Mouse (Mus musculus): ENCODE results near the gene Trnp1. TPM values are rescaled to one million over a fixed set of nuclear protein-coding genes. Genes with fewer than 3 reads are reported as not detected.

The Trnp1 gene
- total and polyA plus RNA-seq, 2 experiments from 2014 or later, result 2.7 to 9.8 TPM

DNA sequence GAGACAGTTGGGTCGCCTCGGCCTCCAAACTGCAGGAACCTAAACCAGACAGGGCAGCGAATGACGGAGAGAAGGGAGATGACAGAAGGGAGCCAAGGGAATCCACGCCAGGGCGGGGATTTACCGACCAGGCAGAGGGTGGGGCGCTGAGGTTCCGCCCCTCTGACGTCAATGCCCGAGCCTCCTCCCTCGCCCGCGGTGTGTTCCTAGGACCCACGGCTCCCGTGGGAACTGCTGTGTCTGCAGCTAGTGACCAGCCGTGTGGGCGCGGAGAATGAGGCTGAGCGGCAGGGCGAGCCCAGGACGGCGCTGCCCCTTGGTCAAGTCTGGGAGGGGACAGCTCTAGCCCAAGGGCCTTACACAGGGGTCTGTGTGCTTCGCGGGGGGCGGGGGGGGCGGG lies 30.3 kb downstream of the Trnp1 start:
- WGBS, result 1% methylated on average over 27 of the region's 27 CpGs
- DNase-seq (ENCODE audit: low spot score), result peak; percentile 82
- H3K36me3 ChIP-seq (replicated peaks; ENCODE audit: control insufficient read depth, insufficient read depth, low read length), result no peaks in the 10 kb centered on the region
- H3K9ac ChIP-seq (replicated peaks; ENCODE audit: low read depth, low read length), result peak overlapping the region; percentile 41; the same call in 1 of the 2 replicates
- peaks cover 10% of the 10 kb centered on the region for H3K4me1 ChIP-seq (ENCODE audit: control insufficient read depth, insufficient read depth)
- H3K9me3 ChIP-seq (replicated peaks; ENCODE audit: control insufficient read depth, low read length), result peaks cover 5% of the 10 kb centered on the region; the same call in 1 of the 2 replicates
- peak; percentile 87 for ATAC-seq (ENCODE audit: insufficient read depth, low read depth)
- peak overlapping the region; percentile 46 for H3K4me3 ChIP-seq (ENCODE audit: low read depth, low read length)
- TF ChIP-seq CTCF (IDR thresholded peaks at IDR 0.05; ENCODE audit: low read depth) (no peak), EP300 (IDR thresholded peaks at IDR 0.05; ENCODE audit: low read depth) (no peak)
- H3K27me3 ChIP-seq (ENCODE audit: control insufficient read depth, insufficient read depth, low read length), result no peaks in the 10 kb centered on the region
- H3K4me2 ChIP-seq (ENCODE audit: low read depth, low read length), result peak overlapping the region; percentile 68
- H3K27ac ChIP-seq (ENCODE audit: low read depth), result no peak overlapping the region

GRCm38 (mm10) chr4:133463184-133463583 lies 35.2 kb downstream of the Trnp1 start:
- TF ChIP-seq CTCF (IDR thresholded peaks at IDR 0.05; ENCODE audit: low read depth) (no peak), EP300 (IDR thresholded peaks at IDR 0.05; ENCODE audit: low read depth) (no peak)
- DNase-seq (ENCODE audit: low spot score) (peak; percentile 69), ATAC-seq (ENCODE audit: insufficient read depth, low read depth) (peak; percentile 51)
- H3K27me3 ChIP-seq (ENCODE audit: control insufficient read depth, insufficient read depth, low read length), result no peaks in the 10 kb centered on the region
- H3K4me2 ChIP-seq (ENCODE audit: low read depth, low read length), result no peak overlapping the region
- H3K9ac ChIP-seq (replicated peaks; ENCODE audit: low read depth, low read length), result 0 out of 2 replicates have a peak overlapping the region, but pooled peaks have one; percentile 21
- 17% methylated on average over 6 of the region's 6 CpGs for WGBS
- peak overlapping the region; percentile 84 for H3K27ac ChIP-seq (ENCODE audit: low read depth)
- H3K36me3 ChIP-seq (replicated peaks; ENCODE audit: control insufficient read depth, insufficient read depth, low read length), result no peaks in the 10 kb centered on the region
- no peaks in the 10 kb centered on the region for H3K9me3 ChIP-seq (replicated peaks; ENCODE audit: control insufficient read depth, low read length)
- H3K4me3 ChIP-seq (ENCODE audit: low read depth, low read length), result no peak overlapping the region
- H3K4me1 ChIP-seq (ENCODE audit: control insufficient read depth, insufficient read depth), result peaks cover 24% of the 10 kb centered on the region

GRCm38 (mm10) chr4:133461362-133461761 lies 37.0 kb downstream of the Trnp1 start:
- no peak overlapping the region for H3K4me3 ChIP-seq (ENCODE audit: low read depth, low read length)
- no peaks in the 10 kb centered on the region for H3K36me3 ChIP-seq (replicated peaks; ENCODE audit: control insufficient read depth, insufficient read depth, low read length)
- 71% methylated on average over 4 of the region's 4 CpGs for WGBS
- H3K27me3 ChIP-seq (ENCODE audit: control insufficient read depth, insufficient read depth, low read length), result no peaks in the 10 kb centered on the region
- H3K9ac ChIP-seq (replicated peaks; ENCODE audit: low read depth, low read length), result no peak overlapping the region
- TF ChIP-seq EP300 (IDR thresholded peaks at IDR 0.05; ENCODE audit: low read depth) (no peak), CTCF (IDR thresholded peaks at IDR 0.05; ENCODE audit: low read depth) (no peak)
- no peaks in the 10 kb centered on the region for H3K9me3 ChIP-seq (replicated peaks; ENCODE audit: control insufficient read depth, low read length)
- ATAC-seq (ENCODE audit: insufficient read depth, low read depth) (no peak), DNase-seq (ENCODE audit: low spot score) (no peak)
- H3K4me1 ChIP-seq (ENCODE audit: control insufficient read depth, insufficient read depth), result peaks cover 21% of the 10 kb centered on the region
- H3K27ac ChIP-seq (ENCODE audit: low read depth), result no peak overlapping the region
- no peak overlapping the region for H3K4me2 ChIP-seq (ENCODE audit: low read depth, low read length)

- Histone ChIP-seq H3K9me3 (replicated peaks; ENCODE audit: control insufficient read depth, low read length) (no peaks in the 10 kb centered on the region), H3K4me2 (ENCODE audit: low read depth, low read length) (no peak overlapping the region), H3K27me3 (ENCODE audit: control insufficient read depth, insufficient read depth, low read length) (no peaks in the 10 kb centered on the region), H3K27ac (ENCODE audit: low read depth) (no peak overlapping the region), H3K36me3 (replicated peaks; ENCODE audit: control insufficient read depth, insufficient read depth, low read length) (no peaks in the 10 kb centered on the region), H3K9ac (replicated peaks; ENCODE audit: low read depth, low read length) (no peak overlapping the region), H3K4me3 (ENCODE audit: low read depth, low read length) (no peak overlapping the region), H3K4me1 (ENCODE audit: control insufficient read depth, insufficient read depth) (peaks cover 21% of the 10 kb centered on the region)
- TF ChIP-seq CTCF (IDR thresholded peaks at IDR 0.05; ENCODE audit: low read depth) (no peak), EP300 (IDR thresholded peaks at IDR 0.05; ENCODE audit: low read depth) (no peak)
- WGBS, result 61% methylated on average over 5 of the region's 5 CpGs
- no peak for ATAC-seq (ENCODE audit: insufficient read depth, low read depth)
- DNase-seq (ENCODE audit: low spot score), result no peak
Observed at GRCm38 (mm10) chr4:133460796-133461325, 37.5 kb downstream of the Trnp1 start.

GRCm38 (mm10) chr4:133460006-133460405 lies 38.3 kb downstream of the Trnp1 start:
- H3K4me2 ChIP-seq (ENCODE audit: low read depth, low read length), result no peak overlapping the region
- H3K27ac ChIP-seq (ENCODE audit: low read depth), result no peak overlapping the region
- no peak for ATAC-seq (ENCODE audit: insufficient read depth, low read depth)
- peaks cover 21% of the 10 kb centered on the region for H3K4me1 ChIP-seq (ENCODE audit: control insufficient read depth, insufficient read depth)
- DNase-seq (ENCODE audit: low spot score), result no peak
- TF ChIP-seq EP300 (IDR thresholded peaks at IDR 0.05; ENCODE audit: low read depth) (no peak), CTCF (IDR thresholded peaks at IDR 0.05; ENCODE audit: low read depth) (no peak)
- no peak overlapping the region for H3K4me3 ChIP-seq (ENCODE audit: low read depth, low read length)
- WGBS, result 86% methylated on average over 1 of the region's 1 CpGs
- no peaks in the 10 kb centered on the region for H3K9me3 ChIP-seq (replicated peaks; ENCODE audit: control insufficient read depth, low read length)
- no peak overlapping the region for H3K9ac ChIP-seq (replicated peaks; ENCODE audit: low read depth, low read length)
- H3K36me3 ChIP-seq (replicated peaks; ENCODE audit: control insufficient read depth, insufficient read depth, low read length), result no peaks in the 10 kb centered on the region
- H3K27me3 ChIP-seq (ENCODE audit: control insufficient read depth, insufficient read depth, low read length), result no peaks in the 10 kb centered on the region

DNA sequence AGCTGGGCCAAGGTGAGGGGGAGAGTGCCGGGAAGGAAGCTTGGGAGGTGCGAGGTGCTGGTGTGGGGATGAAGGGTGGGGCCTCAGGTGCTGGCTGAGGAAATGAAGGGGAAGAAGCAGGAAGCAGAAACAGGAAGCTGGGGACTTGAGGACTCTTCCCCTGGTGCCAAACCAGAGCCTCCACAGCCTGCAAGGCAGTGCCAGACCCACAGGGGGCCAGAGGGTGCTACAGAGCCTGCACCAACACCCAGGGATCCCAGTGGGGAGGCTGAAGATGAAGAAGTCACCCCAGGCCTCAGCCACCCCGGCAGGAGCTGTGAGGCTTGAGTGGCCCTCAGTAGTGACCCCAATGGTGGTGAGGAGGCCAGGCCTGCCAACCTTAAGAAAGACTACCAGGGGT lies 40.3 kb downstream of the Trnp1 start:
- H3K36me3 ChIP-seq (replicated peaks; ENCODE audit: control insufficient read depth, insufficient read depth, low read length), result no peaks in the 10 kb centered on the region
- no peak overlapping the region for H3K9ac ChIP-seq (replicated peaks; ENCODE audit: low read depth, low read length)
- TF ChIP-seq CTCF (IDR thresholded peaks at IDR 0.05; ENCODE audit: low read depth) (0 out of 2 replicates have a peak, but pooled peaks have one; percentile 3), EP300 (IDR thresholded peaks at IDR 0.05; ENCODE audit: low read depth) (no peak)
- no peaks in the 10 kb centered on the region for H3K27me3 ChIP-seq (ENCODE audit: control insufficient read depth, insufficient read depth, low read length)
- no peak overlapping the region for H3K27ac ChIP-seq (ENCODE audit: low read depth)
- WGBS, result 54% methylated on average over 3 of the region's 3 CpGs
- H3K4me1 ChIP-seq (ENCODE audit: control insufficient read depth, insufficient read depth), result peaks cover 14% of the 10 kb centered on the region; the same call in 1 of the 2 replicates
- no peak overlapping the region for H3K4me2 ChIP-seq (ENCODE audit: low read depth, low read length)
- no peak overlapping the region for H3K4me3 ChIP-seq (ENCODE audit: low read depth, low read length)
- DNase-seq (ENCODE audit: low spot score), result no peak
- ATAC-seq (ENCODE audit: insufficient read depth, low read depth), result no peak
- no peaks in the 10 kb centered on the region for H3K9me3 ChIP-seq (replicated peaks; ENCODE audit: control insufficient read depth, low read length)
